Mouse (Mus musculus): ENCODE measurements around the gene Atp6v1g2.

Gene Atp6v1g2

GRCm38 (mm10) chr17:35254241-35255098 lies 21.0 kb downstream of the Atp6v1g2 start:
- peak; percentile 70 for DNase-seq (ENCODE audit: low read depth, low spot score)

GRCm38 (mm10) chr17:35255301-35255700 lies 21.8 kb downstream of the Atp6v1g2 start:
- no peak for DNase-seq (ENCODE audit: low read depth, low spot score)

GRCm38 (mm10) chr17:35255704-35256103 lies 22.2 kb downstream of the Atp6v1g2 start:
- no peak for DNase-seq (ENCODE audit: low read depth, low spot score)

GRCm38 (mm10) chr17:35257378-35257777 lies 23.9 kb downstream of the Atp6v1g2 start:
- DNase-seq (ENCODE audit: low read depth, low spot score), result no peak

GRCm38 (mm10) chr17:35257824-35258491 lies 24.5 kb downstream of the Atp6v1g2 start:
- DNase-seq (ENCODE audit: low read depth, low spot score), result peak; percentile 93

GRCm38 (mm10) chr17:35258492-35259478 lies 25.3 kb downstream of the Atp6v1g2 start:
- no peak for DNase-seq (ENCODE audit: low read depth, low spot score)

GRCm38 (mm10) chr17:35259621-35260020 lies 26.2 kb downstream of the Atp6v1g2 start:
- DNase-seq (ENCODE audit: low read depth, low spot score), result no peak

- DNase-seq (ENCODE audit: low read depth, low spot score), result no peak
Measured at GRCm38 (mm10) chr17:35261651-35262050, 28.2 kb downstream of the Atp6v1g2 start.

- peak; percentile 85 for DNase-seq (ENCODE audit: low read depth, low spot score)
Measured at GRCm38 (mm10) chr17:35262664-35263522, 29.4 kb downstream of the Atp6v1g2 start, which contains the start of gene H2-D1. TSS of gene H2-D1 (plus strand) at chr17:35262730.

GRCm38 (mm10) chr17:35263523-35263883 lies 30.0 kb downstream of the Atp6v1g2 start:
- no peak for DNase-seq (ENCODE audit: low read depth, low spot score)

GRCm38 (mm10) chr17:35267399-35268086 lies 34.1 kb downstream of the Atp6v1g2 start:
- no peak for DNase-seq (ENCODE audit: low read depth, low spot score)

- DNase-seq (ENCODE audit: low read depth, low spot score), result peak; percentile 74
Measured at GRCm38 (mm10) chr17:35269653-35270347, 36.3 kb downstream of the Atp6v1g2 start.

GRCm38 (mm10) chr17:35272249-35272648 lies 38.8 kb downstream of the Atp6v1g2 start:
- no peak for DNase-seq (ENCODE audit: low read depth, low spot score)

- DNase-seq (ENCODE audit: low read depth, low spot score), result peak; percentile 72
Measured at GRCm38 (mm10) chr17:35274770-35275169, 41.3 kb downstream of the Atp6v1g2 start.

GRCm38 (mm10) chr17:35276304-35276864 lies 42.9 kb downstream of the Atp6v1g2 start:
- DNase-seq (ENCODE audit: low read depth, low spot score), result peak; percentile 84

- DNase-seq (ENCODE audit: low read depth, low spot score), result no peak
Measured at GRCm38 (mm10) chr17:35278049-35278448, 44.6 kb downstream of the Atp6v1g2 start.

- no peak for DNase-seq (ENCODE audit: low read depth, low spot score)
Measured at GRCm38 (mm10) chr17:35278957-35279688, 45.7 kb downstream of the Atp6v1g2 start.

- peak; percentile 70 for DNase-seq (ENCODE audit: low read depth, low spot score)
Measured at GRCm38 (mm10) chr17:35280276-35280675, 46.8 kb downstream of the Atp6v1g2 start.

Measured in ES-CJ7 (cell line).